7 mouse cellular contexts compared by ENCODE assay signal in the genomic region with DNA sequence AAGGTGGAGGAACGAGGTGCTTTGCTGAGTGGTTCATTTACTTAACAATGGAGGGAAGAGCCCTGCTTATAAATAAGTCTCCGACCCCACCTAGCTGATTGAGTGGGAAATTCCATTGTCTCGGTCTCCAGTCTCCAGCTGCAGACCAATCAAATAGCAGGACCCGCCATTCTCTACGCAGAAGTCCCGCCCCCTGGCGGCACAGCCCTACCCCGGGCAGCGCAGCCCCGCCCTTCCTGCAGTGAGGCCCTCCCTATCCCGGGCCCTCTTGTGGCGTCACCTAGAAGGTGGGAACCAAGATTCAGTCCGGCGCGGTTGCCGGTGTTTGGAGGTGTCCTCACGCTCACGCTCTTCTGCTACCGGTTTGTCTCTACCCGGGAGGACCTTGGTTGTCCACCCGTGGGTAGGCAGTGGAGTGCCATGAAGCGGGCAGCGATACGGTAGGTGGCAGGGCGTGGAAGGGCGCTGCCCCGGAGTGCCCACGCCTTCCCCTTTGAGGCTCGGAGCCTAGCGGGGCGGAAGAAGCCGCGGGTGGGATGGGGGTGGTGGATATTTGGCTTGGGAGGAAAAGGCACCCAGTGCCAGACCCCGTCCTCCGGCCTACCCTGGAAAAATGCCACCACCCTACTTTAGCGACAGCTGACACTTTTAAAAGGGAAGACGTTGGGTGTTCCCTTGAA. TPM values are rescaled to one million over a fixed set of nuclear protein-coding genes. Genes with fewer than 3 reads are reported as not detected.
DNase-seq lines count a peak whose midpoint lies in the region; ATAC-seq lines count a peak whose summit lies in the region.

A gene (plus strand): TSS at position 209 of the 680 bp plus-strand sequence.

- 25% methylated on average over 37 of the region's 37 CpGs for WGBS in intestine, embryonic 16.5 days
- WGBS in midbrain, embryonic 11.5 days, result 17% methylated on average over 35 of the region's 37 CpGs

- peak within 1 kb of the TSS; percentile 55 for H3K4me2 ChIP-seq in intestine, embryonic 16.5 days (ENCODE audit: low read depth, low read length)
- H3K4me2 ChIP-seq in midbrain, embryonic 11.5 days, result peak within 1 kb of the TSS; percentile 50

- intact Hi-C loops in left cerebral cortex, postnatal 36 days (cut with DNase I), result loop anchor here (5.0 kb wide), 1 partner anchor 120 kb away; no protein-coding TSS in a partner anchor

- peak; percentile 89 for DNase-seq in adrenal gland, adult 8-10 months
- DNase-seq in embryo, embryonic 9.5 days (ENCODE audit: extremely low spot score), result peak; percentile 76
- peak; percentile 75 to 86 for DNase-seq in gastrocnemius, postnatal 4 days (ENCODE audit: low spot score in 2 of 2)
- peak; percentile 80 to 81 for DNase-seq in left cerebral cortex, postnatal 36 days (ENCODE audit: low spot score in 2 of 2)
- DNase-seq in midbrain, embryonic 11.5 days (ENCODE audit: low spot score, missing footprints), result peak; percentile 92
- DNase-seq in skeletal muscle tissue, adult 2 months (ENCODE audit: low read depth, low spot score), result peak; percentile 84

- peak within 1 kb of the TSS; percentile 67 for H3K9ac ChIP-seq in intestine, embryonic 16.5 days (ENCODE audit: low read depth, low read length)
- H3K9ac ChIP-seq in midbrain, embryonic 11.5 days (ENCODE audit: low read length), result peak within 1 kb of the TSS; percentile 44; the same call in 1 of the 2 replicates

- peak; percentile 100 for ATAC-seq in intestine, embryonic 16.5 days
- ATAC-seq in midbrain, embryonic 11.5 days (ENCODE audit: low FRiP score), result peak; percentile 100

- H3K4me3 ChIP-seq in intestine, embryonic 16.5 days (ENCODE audit: low read length), result peak within 1 kb of the TSS; percentile 55
- peak within 1 kb of the TSS; percentile 42 for H3K4me3 ChIP-seq in midbrain, embryonic 11.5 days (ENCODE audit: low read depth, low read length)

- 0 out of 2 replicates have a peak within 1 kb of the TSS, but pooled peaks have one; percentile 49 for H3K27ac ChIP-seq in intestine, embryonic 16.5 days (ENCODE audit: low read length)
- H3K27ac ChIP-seq in midbrain, embryonic 11.5 days (ENCODE audit: low read depth, low read length), result no peak within 1 kb of the TSS

- H3K4me1 ChIP-seq in intestine, embryonic 16.5 days (ENCODE audit: control insufficient read depth, insufficient read depth, low read length), result no peaks in the 10 kb centered on the region
- no peaks in the 10 kb centered on the region for H3K4me1 ChIP-seq in midbrain, embryonic 11.5 days (ENCODE audit: control insufficient read depth, insufficient read depth, low read length)

- no peaks in the 10 kb centered on the region for H3K36me3 ChIP-seq in intestine, embryonic 16.5 days (ENCODE audit: control insufficient read depth, insufficient read depth, low read length)
- H3K36me3 ChIP-seq in midbrain, embryonic 11.5 days (ENCODE audit: control insufficient read depth, insufficient read depth, low read length), result no peaks in the 10 kb centered on the region

- H3K27me3 ChIP-seq in intestine, embryonic 16.5 days (replicated peaks; ENCODE audit: control insufficient read depth, insufficient read depth, low read length), result no peaks in the 10 kb centered on the region
- H3K27me3 ChIP-seq in midbrain, embryonic 11.5 days (ENCODE audit: control insufficient read depth, insufficient read depth, low read length), result no peaks in the 10 kb centered on the region

- H3K9me3 ChIP-seq in intestine, embryonic 16.5 days (ENCODE audit: control insufficient read depth, low read length), result no peaks in the 10 kb centered on the region
- H3K9me3 ChIP-seq in midbrain, embryonic 11.5 days (ENCODE audit: control insufficient read depth, low read length), result no peaks in the 10 kb centered on the region

RNA-seq across cellular contexts. Expression of the gene that starts here (rescaled TPM):
- 10 to 100 TPM; 46.2 to 52.9 (median 49.2) TPM for total RNA-seq in adrenal gland, adult 8-10 months (2022)
- total RNA-seq in gastrocnemius, postnatal 4 days (2021), result 10 to 100 TPM; 36.3 to 36.5 TPM
- polyA plus RNA-seq in intestine, embryonic 16.5 days (2015; fragmentation: Nextera tagmentation; extraction: Ambion mirVana), result 27.9 and 28.5 TPM in 2 replicates
- total RNA-seq in left cerebral cortex, postnatal 36 days (2021), result 10 to 100 TPM; 19.8 to 21.4 TPM
- 23.6 and 25.9 TPM in 2 replicates for polyA plus RNA-seq in midbrain, embryonic 11.5 days (2014; fragmentation: Nextera tagmentation; extraction: Ambion mirVana)
